Mouse (Mus musculus): ENCODE measurements around the gene Nipsnap2.
"Not testable (repeated sequence)": the region's sequence is repeated elsewhere in the genome, so short reads cannot be mapped to it uniquely, and the experiment has no call there.

Nipsnap2 gene

GRCm38 (mm10) chr5:129761865-129762540 is 37.1 kb downstream of the Nipsnap2 start:
- peak; percentile 51 for DNase-seq (ENCODE audit: low spot score)

GRCm38 (mm10) chr5:129770443-129771355 is 45.8 kb downstream of the Nipsnap2 start:
- no peak for DNase-seq (ENCODE audit: low spot score)

GRCm38 (mm10) chr5:129772433-129772832 is 47.6 kb downstream of the Nipsnap2 start:
- DNase-seq (ENCODE audit: low spot score) = no peak

DNA sequence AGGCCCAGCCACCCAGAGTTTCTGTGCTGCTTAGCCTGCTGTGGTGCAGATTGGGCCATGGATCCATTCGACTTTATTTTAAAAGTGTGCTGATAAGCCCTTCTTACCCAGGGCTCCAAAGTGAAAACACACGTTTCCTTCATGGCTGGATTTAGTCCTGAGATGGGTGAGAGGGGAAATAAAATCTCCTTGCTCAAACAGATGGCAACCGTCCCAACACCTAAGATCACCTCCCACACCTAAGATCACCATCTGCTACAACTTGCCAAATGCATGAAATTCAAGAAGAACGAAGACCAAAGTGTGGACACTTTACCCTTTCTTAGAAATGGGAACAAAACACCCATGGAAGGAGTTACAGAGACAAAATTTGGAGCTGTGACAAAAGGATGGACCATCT is 48.5 kb downstream of the Nipsnap2 start:
- not testable (repeated sequence) for DNase-seq (ENCODE audit: low spot score)

DNA sequence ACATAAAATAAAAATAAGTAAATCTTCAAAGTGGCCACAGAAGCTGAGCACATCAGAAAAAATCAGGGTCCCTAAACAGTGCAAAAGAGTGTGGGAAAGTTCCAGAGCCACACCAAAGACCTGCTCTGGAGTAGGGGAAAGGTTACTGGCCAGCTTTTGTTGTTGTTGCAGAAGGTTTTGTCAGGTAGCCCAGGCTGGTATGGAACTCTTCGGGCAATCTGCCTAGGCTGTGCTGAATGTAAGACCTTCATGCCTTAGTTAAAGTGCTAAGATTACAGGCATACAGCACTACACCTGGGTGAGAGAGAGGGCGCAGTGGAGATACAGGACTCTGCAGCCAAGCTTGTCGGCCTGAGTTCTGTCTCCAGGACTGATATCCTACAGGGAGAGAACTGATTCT is 49.8 kb downstream of the Nipsnap2 start:
- DNase-seq (ENCODE audit: low spot score) = no peak

GRCm38 (mm10) chr5:129778348-129778995 is 53.6 kb downstream of the Nipsnap2 start:
- no peak for DNase-seq (ENCODE audit: low spot score)

DNA sequence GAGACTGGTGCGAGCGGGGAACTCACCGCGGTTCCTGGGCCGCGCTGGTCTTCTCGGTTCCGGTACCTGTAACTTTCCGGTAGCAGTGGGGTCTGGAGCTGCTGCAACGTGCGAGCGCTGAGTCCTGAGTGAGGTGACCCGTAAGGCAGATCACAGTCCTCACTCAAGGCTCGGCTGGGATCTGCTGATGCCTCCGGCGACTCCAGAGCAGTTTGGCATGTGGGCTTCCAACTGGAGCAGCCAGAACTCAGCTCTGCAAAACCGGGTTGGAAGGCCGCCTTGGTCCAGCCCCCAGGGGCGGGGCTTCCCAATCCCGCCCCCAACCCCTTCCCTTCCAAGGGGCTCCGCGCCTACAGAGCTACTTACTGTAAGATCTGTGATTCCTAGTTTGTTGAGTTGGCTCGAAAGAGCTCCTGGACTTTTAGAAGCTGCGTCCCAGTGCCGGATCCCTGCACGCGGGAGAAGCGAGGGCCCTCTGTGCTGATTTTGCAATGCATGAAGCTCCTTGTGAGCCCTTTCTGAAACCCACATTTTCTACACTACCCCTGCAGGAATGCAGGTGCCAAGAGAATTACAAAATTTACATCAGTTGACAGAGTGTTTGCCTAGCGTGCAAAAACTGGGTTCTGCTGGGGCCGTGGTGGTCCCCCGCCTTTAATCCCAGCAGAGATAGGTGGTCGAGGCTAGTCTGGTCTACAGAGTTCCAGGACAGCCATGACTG is 54.3 kb downstream of the Nipsnap2 start:
- peak; percentile 58 for DNase-seq (ENCODE audit: low spot score)

DNA sequence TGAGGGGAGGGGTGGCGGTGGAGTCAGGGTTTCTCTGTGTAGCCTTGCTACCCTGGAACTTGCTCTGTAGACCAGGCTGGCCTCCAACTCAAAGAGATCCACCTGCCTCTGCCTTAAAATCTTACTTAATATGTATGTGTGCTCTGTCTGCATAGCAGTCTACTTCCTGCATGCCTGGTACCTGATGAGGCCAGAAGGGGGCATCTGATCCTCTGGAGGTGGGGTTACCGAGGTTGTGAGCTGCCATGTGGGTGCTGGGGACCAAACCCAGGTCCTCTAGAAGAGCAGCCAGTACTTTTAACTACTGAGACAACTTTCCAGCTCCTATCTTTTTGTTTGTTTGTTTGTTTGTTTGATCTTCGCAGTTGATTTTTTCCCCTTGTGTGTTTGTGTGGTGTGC is 55.3 kb downstream of the Nipsnap2 start:
- DNase-seq (ENCODE audit: low spot score) = no peak

DNA sequence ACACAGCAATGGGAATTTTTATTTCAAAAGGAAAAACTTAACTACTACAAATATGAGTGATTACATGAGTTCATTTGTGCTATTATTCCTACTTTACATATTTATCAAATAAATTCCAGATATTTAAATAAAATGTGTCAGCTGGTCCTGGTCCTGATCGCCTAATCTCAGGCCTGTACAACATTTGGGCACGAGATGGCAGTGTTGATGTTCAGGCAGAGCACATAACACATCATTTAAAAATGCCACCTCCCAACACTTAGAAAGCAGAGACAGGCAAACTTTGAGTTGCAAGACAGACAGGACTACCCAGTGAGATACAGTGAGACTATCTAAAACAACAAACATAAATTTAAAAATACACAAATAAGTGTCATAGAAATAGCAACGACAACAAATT is 57.3 kb downstream of the Nipsnap2 start:
- DNase-seq (ENCODE audit: low spot score) = no peak

- no peak for DNase-seq (ENCODE audit: low spot score)
Measured at GRCm38 (mm10) chr5:129785235-129785870, 60.5 kb downstream of the Nipsnap2 start.

- no peak for DNase-seq (ENCODE audit: low spot score)
Measured at GRCm38 (mm10) chr5:129786161-129786560, 61.3 kb downstream of the Nipsnap2 start.

- DNase-seq (ENCODE audit: low spot score) = peak; percentile 96
Measured at GRCm38 (mm10) chr5:129786818-129787790, 62.2 kb downstream of the Nipsnap2 start, which contains the start of gene Psph. TSS of gene Psph (minus strand) at chr5:129787449.

DNA sequence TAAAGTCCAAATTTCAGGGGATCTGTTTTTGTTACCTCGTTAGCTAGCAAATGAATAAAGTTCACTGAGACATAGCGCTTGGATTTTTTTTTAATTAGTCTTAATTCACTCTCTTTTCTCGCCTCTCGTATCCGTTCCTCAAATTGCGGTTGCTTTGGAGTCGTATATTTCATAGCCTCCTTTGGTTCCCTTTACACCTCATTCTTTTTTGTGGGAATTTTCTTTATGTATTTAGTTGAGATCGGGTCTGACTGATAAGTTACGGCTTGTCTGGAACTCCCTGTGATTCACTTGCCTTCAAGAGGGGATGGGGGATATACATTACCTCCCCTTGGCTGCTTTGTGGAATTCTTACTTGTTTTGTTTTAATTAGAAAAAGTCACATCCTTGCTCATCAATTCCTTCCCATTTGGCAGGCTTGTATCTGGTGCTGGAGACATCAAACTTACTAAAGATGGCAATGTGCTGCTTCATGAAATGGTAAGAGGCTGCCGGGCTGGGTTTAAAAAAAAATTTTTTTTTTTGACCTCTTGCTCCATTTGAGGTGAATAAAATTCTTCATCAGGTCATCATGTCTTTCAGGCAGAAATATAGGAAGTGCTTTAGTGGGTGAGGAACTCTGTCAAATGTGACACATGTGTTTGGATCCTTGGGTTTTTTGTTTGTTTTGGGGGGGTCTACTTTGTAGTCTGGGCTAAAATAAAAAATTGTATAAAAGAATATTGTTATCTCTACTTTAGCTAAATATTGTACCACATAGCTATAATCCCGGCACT is 63.1 kb downstream of the Nipsnap2 start:
- DNase-seq (ENCODE audit: low spot score) = no peak

DNA sequence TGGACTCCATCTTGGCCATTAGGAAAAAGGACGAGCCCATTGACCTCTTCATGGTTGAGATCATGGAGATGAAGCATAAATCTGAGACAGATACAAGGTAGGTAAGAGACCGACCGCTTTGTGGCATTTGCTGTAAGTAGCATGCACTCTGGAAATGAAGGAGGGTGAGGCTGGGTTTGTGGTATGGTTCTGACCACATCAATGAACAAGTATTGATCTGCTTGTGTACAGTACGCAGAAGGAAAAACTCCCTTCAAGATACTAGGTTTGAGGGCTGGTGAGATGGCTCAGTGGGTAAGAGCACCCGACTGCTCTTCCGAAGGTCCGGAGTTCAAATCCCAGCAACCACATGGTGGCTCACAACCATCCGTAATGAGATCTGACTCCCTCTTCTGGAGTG is 65.7 kb downstream of the Nipsnap2 start:
- DNase-seq (ENCODE audit: low spot score) = not testable (repeated sequence)

Measured in left cerebral cortex, adult 11 months (tissue).